Mouse (Mus musculus) neural tube, embryonic 13.5 days (tissue): ENCODE results near the gene Sptbn4. TPM values are rescaled to one million over a fixed set of nuclear protein-coding genes. Genes with fewer than 3 reads are reported as not detected.
"Not testable (repeated sequence)": the region's sequence is repeated elsewhere in the genome, so short reads cannot be mapped to it uniquely, and the experiment has no call there.

Experiments used
- ATAC-seq: fragments of 200-750 bp; cut with Nextera tagmentation; 2 replicates; pipeline ENCODE4 v1.8.0; 2017; ENCODE audit warnings: low read depth, mild to moderate bottlenecking, moderate TSS enrichment, moderate library complexity
- H3K27ac ChIP-seq: fragments of 300-500 bp; sonication (generic); replicated peaks from 2 replicates; pipeline ENCODE4 v1.5.1; 2015; ENCODE audit warnings: moderate library complexity, mild to moderate bottlenecking, inconsistent platforms
- H3K27me3 ChIP-seq: fragments of 300-500 bp; sonication (generic); 2 replicates; pipeline ENCODE4 v1.6.1; 2015; ENCODE audit warnings: mild to moderate bottlenecking, inconsistent platforms
- H3K36me3 ChIP-seq: fragments of 300-500 bp; sonication (generic); 2 replicates; pipeline ENCODE4 v1.6.1; 2015; ENCODE audit warnings: mild to moderate bottlenecking, inconsistent platforms
- H3K4me1 ChIP-seq: fragments of 300-500 bp; sonication (generic); replicated peaks from 2 replicates; pipeline ENCODE4 v1.6.1; 2015; ENCODE audit warnings: inconsistent platforms
- H3K4me2 ChIP-seq: fragments of 300-500 bp; sonication (generic); 2 replicates; pipeline ENCODE4 v1.6.1; 2015; ENCODE audit warnings: inconsistent platforms, mild to moderate bottlenecking, moderate library complexity
- H3K4me3 ChIP-seq: fragments of 300-500 bp; sonication (generic); 2 replicates; pipeline ENCODE4 v1.5.1; 2015; ENCODE audit warnings: mild to moderate bottlenecking, inconsistent platforms
- H3K9ac ChIP-seq: fragments of 300-500 bp; sonication (generic); 2 replicates; pipeline ENCODE4 v1.6.1; 2015; ENCODE audit warnings: moderate library complexity, mild to moderate bottlenecking, inconsistent platforms
- H3K9me3 ChIP-seq: fragments of 300-500 bp; sonication (generic); 2 replicates; pipeline ENCODE4 v1.6.1; 2016; ENCODE audit warnings: inconsistent platforms
- WGBS: fragments of 180-500 bp; shearing (Covaris S2); methylation state at CpG from one replicate; pipeline ENCODE4 v1.1.7; 2015; 5-methylcytosine and 5-hydroxymethylcytosine counted together
- polyA plus RNA-seq: library from polyadenylated mRNA; unstranded; fragments of >200 nt; fragmentation: Nextera tagmentation; extraction: Ambion mirVana; gene quantifications from 2 replicates; pipeline ENCODE4 v1.2.1, GENCODE M21; 2015

The Sptbn4 gene
- polyA plus RNA-seq, result 1.7 and 2.8 TPM in 2 replicates

- Histone ChIP-seq H3K27ac (peak within 1 kb of the TSS; percentile 81), H3K27me3 (peaks cover 25% of the 10 kb centered on the region), H3K4me3 (peak within 1 kb of the TSS; percentile 60), H3K4me1 (peaks cover 28% of the 10 kb centered on the region), H3K9ac (peak within 1 kb of the TSS; percentile 86), H3K36me3 (no peaks in the 10 kb centered on the region), H3K9me3 (no peaks in the 10 kb centered on the region), H3K4me2 (peak within 1 kb of the TSS; percentile 87)
- peak; percentile 95 for ATAC-seq
- under 1% methylated on average over 54 of the region's 54 CpGs for WGBS
Measured at GRCm38 (mm10) chr7:27447419-27448286, at the start of gene Sptbn4, which contains the start of gene Blvrb. TSS of gene Sptbn4 (minus strand) at chr7:27447686. TSS of gene Blvrb (plus strand) at chr7:27447978.

- H3K4me2 ChIP-seq, H3K27me3 ChIP-seq, ATAC-seq, H3K36me3 ChIP-seq, H3K9me3 ChIP-seq, H3K9ac ChIP-seq, H3K4me3 ChIP-seq, H3K4me1 ChIP-seq, H3K27ac ChIP-seq: not testable (repeated sequence)
- 87% methylated on average over 9 of the region's 9 CpGs for WGBS
Measured at GRCm38 (mm10) chr7:27494659-27495367, 47.3 kb upstream of the Sptbn4 start.

GRCm38 (mm10) chr7:27493450-27493849 lies 46.0 kb upstream of the Sptbn4 start:
- H3K4me2 ChIP-seq, result no peak overlapping the region
- H3K4me3 ChIP-seq, result no peak overlapping the region
- H3K27me3 ChIP-seq, result 0 out of 2 replicates have a peak, but pooled peaks cover 4% of the 10 kb centered on the region
- no peaks in the 10 kb centered on the region for H3K9me3 ChIP-seq
- H3K27ac ChIP-seq, result no peak overlapping the region
- H3K9ac ChIP-seq, result no peak overlapping the region
- WGBS, result 81% methylated on average over 5 of the region's 5 CpGs
- H3K4me1 ChIP-seq, result peaks cover 9% of the 10 kb centered on the region
- no peaks in the 10 kb centered on the region for H3K36me3 ChIP-seq
- no peak for ATAC-seq

DNA sequence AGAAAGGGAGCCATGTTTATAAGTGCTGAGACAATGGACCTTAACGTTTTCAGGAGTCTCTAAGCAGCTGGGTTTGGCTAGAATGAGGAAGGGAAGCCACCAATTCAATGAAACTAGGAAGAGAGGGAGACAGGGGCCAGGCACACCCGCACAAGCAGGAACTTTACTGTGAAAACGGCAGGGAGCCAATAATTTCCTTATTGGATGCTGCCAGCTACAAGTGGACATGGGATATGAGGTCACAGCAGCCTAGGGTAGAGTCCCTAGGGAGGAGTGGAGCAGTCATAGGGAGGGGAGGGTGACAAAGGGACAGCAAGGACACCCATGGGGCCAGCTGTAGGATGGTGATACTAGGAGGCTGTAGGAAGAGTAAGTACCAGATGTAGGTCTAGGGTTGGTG lies 45.5 kb upstream of the Sptbn4 start:
- H3K4me2 ChIP-seq, result no peak overlapping the region
- WGBS, result 73% methylated on average over 3 of the region's 3 CpGs
- no peaks in the 10 kb centered on the region for H3K9me3 ChIP-seq
- ATAC-seq, result no peak
- peaks cover 13% of the 10 kb centered on the region for H3K4me1 ChIP-seq
- H3K4me3 ChIP-seq, result no peak overlapping the region
- 0 out of 2 replicates have a peak, but pooled peaks cover 4% of the 10 kb centered on the region for H3K27me3 ChIP-seq
- H3K9ac ChIP-seq, result no peak overlapping the region
- H3K27ac ChIP-seq, result no peak overlapping the region
- H3K36me3 ChIP-seq, result no peaks in the 10 kb centered on the region

GRCm38 (mm10) chr7:27491856-27492255 lies 44.4 kb upstream of the Sptbn4 start:
- Histone ChIP-seq H3K9me3 (no peaks in the 10 kb centered on the region), H3K27me3 (0 out of 2 replicates have a peak, but pooled peaks cover 4% of the 10 kb centered on the region), H3K4me3 (no peak overlapping the region), H3K4me2 (no peak overlapping the region), H3K27ac (no peak overlapping the region), H3K9ac (peak overlapping the region; percentile 17; the same call in 1 of the 2 replicates), H3K36me3 (no peaks in the 10 kb centered on the region), H3K4me1 (peaks cover 20% of the 10 kb centered on the region)
- ATAC-seq, result no peak
- 74% methylated on average over 7 of the region's 7 CpGs for WGBS

- Histone ChIP-seq H3K4me2 (peak overlapping the region; percentile 54), H3K4me1 (peaks cover 24% of the 10 kb centered on the region), H3K4me3 (peak overlapping the region; percentile 30), H3K9me3 (no peaks in the 10 kb centered on the region), H3K9ac (peak overlapping the region; percentile 67), H3K27ac (peak overlapping the region; percentile 64), H3K27me3 (0 out of 2 replicates have a peak, but pooled peaks cover 4% of the 10 kb centered on the region), H3K36me3 (no peaks in the 10 kb centered on the region)
- ATAC-seq, result no peak
- under 1% methylated on average over 32 of the region's 33 CpGs for WGBS
Measured at GRCm38 (mm10) chr7:27490543-27491329, 43.2 kb upstream of the Sptbn4 start.

- peak overlapping the region; percentile 64 for H3K27ac ChIP-seq
- peak overlapping the region; percentile 67 for H3K9ac ChIP-seq
Measured at GRCm38 (mm10) chr7:27490227-27490542, 42.7 kb upstream of the Sptbn4 start.

DNA sequence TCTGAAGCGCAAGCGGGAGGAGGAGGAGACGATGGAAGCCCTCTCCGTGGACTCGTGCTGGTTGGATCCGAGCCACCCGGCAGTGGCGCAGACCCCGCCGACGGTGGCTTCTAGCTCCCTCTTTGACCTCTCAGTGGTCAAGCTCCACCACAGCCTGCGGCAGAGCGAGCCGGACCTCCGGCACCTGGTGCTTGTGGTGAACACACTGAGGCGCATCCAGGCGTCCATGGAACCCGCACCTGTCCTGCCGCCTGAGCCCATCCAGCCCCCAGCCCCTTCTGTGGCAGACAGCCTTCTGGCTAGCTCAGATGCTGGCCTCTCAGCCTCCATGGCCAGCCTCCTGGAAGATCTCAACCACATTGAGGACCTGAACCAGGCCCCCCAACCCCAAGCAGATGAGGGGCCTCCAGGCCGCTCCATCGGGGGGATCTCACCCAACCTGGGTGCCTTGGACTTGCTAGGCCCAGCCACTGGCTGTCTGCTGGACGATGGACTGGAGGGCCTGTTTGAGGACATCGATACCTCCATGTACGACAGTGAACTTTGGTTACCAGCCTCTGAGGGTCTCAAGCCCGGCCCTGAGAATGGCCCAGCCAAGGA lies 41.9 kb upstream of the Sptbn4 start:
- WGBS, result 91% methylated on average over 25 of the region's 25 CpGs

More at GRCm38 (mm10) chr7:27490227-27490542, 42.7 kb upstream of the Sptbn4 start:
- no peaks in the 10 kb centered on the region for H3K9me3 ChIP-seq
- H3K4me2 ChIP-seq, result peak overlapping the region; percentile 54
- H3K27me3 ChIP-seq, result 0 out of 2 replicates have a peak, but pooled peaks cover 7% of the 10 kb centered on the region
- H3K4me1 ChIP-seq, result peaks cover 24% of the 10 kb centered on the region
- H3K4me3 ChIP-seq, result peak overlapping the region; percentile 30
- ATAC-seq, result no peak
- WGBS, result 39% methylated on average over 4 of the region's 4 CpGs
- no peaks in the 10 kb centered on the region for H3K36me3 ChIP-seq

GRCm38 (mm10) chr7:27487740-27488268 lies 40.3 kb upstream of the Sptbn4 start:
- H3K9me3 ChIP-seq, result no peaks in the 10 kb centered on the region
- H3K4me1 ChIP-seq, result peaks cover 24% of the 10 kb centered on the region
- peak overlapping the region; percentile 93 for H3K27ac ChIP-seq
- H3K4me2 ChIP-seq, result peak overlapping the region; percentile 61
- H3K9ac ChIP-seq, result peak overlapping the region; percentile 82
- H3K4me3 ChIP-seq, result peak overlapping the region; percentile 72
- WGBS, result 1% methylated on average over 13 of the region's 13 CpGs
- ATAC-seq, result no peak
- 0 out of 2 replicates have a peak, but pooled peaks cover 8% of the 10 kb centered on the region for H3K27me3 ChIP-seq
- H3K36me3 ChIP-seq, result no peaks in the 10 kb centered on the region

More for the DNA sequence above, 41.9 kb upstream of the Sptbn4 start:
- H3K36me3 ChIP-seq, result no peaks in the 10 kb centered on the region
- no peak for ATAC-seq
- no peak overlapping the region for H3K27ac ChIP-seq
- no peak overlapping the region for H3K4me3 ChIP-seq
- 0 out of 2 replicates have a peak, but pooled peaks cover 8% of the 10 kb centered on the region for H3K27me3 ChIP-seq
- H3K9ac ChIP-seq, result no peak overlapping the region
- no peak overlapping the region for H3K4me2 ChIP-seq
- no peaks in the 10 kb centered on the region for H3K9me3 ChIP-seq
- peaks cover 24% of the 10 kb centered on the region for H3K4me1 ChIP-seq

DNA sequence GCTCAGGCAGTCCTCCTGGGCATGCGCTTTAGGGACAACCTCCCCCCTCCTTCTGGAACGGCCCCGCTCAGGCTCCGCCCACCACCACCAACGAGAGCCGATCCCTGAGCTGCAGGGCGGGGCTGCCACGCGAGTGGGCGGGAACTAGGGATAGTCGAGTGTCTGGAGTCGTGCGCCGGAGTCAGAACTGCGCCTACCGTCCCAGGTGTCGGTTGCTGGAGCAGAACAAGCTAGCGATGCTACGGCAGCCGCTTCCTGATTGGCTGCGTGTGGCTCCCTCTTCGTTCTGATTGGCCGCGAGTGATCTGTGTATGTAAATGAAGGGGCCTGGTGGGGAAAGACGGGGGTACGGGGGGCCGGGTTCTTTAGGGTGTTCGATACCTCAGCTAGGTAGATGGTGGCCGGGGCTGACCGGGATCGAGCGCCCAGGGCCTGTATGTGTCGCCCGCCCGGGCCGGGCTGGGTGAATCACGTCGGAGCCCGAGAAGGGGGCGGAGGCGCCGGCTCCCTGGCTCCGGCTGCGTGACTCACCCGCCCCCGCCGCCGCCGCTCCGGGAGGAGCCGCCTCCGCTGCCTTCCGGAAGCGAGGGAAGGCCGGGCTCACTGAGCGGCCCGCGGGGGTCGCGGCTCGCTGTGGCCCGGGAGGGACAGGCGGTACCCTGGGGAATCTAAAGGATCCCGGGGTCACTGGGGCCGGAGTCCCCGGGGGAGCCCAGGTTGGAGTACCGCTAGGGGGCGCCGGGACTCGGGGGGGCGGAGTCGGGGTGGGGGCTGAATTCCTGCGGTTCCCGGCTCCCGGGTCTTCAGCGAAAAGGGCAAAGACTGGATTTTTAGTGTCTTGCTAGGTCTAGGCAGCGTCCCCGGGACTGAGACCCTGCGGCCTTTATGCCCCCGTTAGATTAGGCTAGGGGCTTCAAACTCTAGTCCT lies 39.5 kb upstream of the Sptbn4 start, which contains the start of gene Sertad1:
TSS of gene Sertad1 (plus strand) at position 141 of the 928 bp plus-strand sequence.
- peak within 1 kb of the TSS; percentile 72 for H3K4me3 ChIP-seq
- peak within 1 kb of the TSS; percentile 61 for H3K4me2 ChIP-seq
- peak within 1 kb of the TSS; percentile 93 for H3K27ac ChIP-seq
- no peaks in the 10 kb centered on the region for H3K36me3 ChIP-seq
- H3K27me3 ChIP-seq, result 0 out of 2 replicates have a peak, but pooled peaks cover 8% of the 10 kb centered on the region
- H3K9ac ChIP-seq, result peak within 1 kb of the TSS; percentile 82
- peak; percentile 98 for ATAC-seq
- no peaks in the 10 kb centered on the region for H3K9me3 ChIP-seq
- H3K4me1 ChIP-seq, result peaks cover 24% of the 10 kb centered on the region
- WGBS, result under 1% methylated on average over 80 of the region's 80 CpGs
